Mouse (Mus musculus) adrenal gland, postnatal 36 days (tissue): ENCODE data around the gene Gm6020. TPM values are rescaled to one million over a fixed set of nuclear protein-coding genes. Genes with fewer than 3 reads are reported as not detected.
"Not testable (repeated sequence)": the region's sequence is repeated elsewhere in the genome, so short reads cannot be mapped to it uniquely, and the experiment has no call there.

Experiments
- DNase-seq, 2 experiments: peaks; one replicate each; pipeline ENCODE4 v3.0.0; 2021; ENCODE audit warnings: mixed read lengths in 1 of 2
- long read RNA-seq, 2 experiments: library from polyadenylated mRNA; stranded (forward); transcript quantifications; one replicate each; pipeline ENCODE4 v2.0.0; 2021; ENCODE audit warnings: borderline sequencing depth in 2 of 2
- total RNA-seq, 2 experiments: library from RNA; stranded (reverse); gene quantifications; 2 replicates each; pipeline ENCODE4 v1.2.3; 2021

Gm6020 gene
- total RNA-seq: not detected
- long read RNA-seq, experiment 1: 0 reads
- long read RNA-seq, experiment 2: 0 reads

- DNase-seq: not testable (repeated sequence)
Observed at GRCm38 (mm10) chr19:61183590-61183989, at the start of gene Gm6020. Gene Gm6020 (plus strand): TSS chr19:61183890.

- peak in 1 of 2 experiments; percentile 12 for DNase-seq
Observed at GRCm38 (mm10) chr19:61138655-61139054, 45.0 kb upstream of the Gm6020 start.

GRCm38 (mm10) chr19:61140342-61141206, 43.1 kb upstream of the Gm6020 start, which contains the start of gene Zfp950:
Gene Zfp950 (minus strand): TSS chr19:61140840.
- DNase-seq: peak; percentile 86

- DNase-seq: no peak
Observed at GRCm38 (mm10) chr19:61141299-61141698, 42.4 kb upstream of the Gm6020 start.

GRCm38 (mm10) chr19:61151372-61151700, 32.4 kb upstream of the Gm6020 start:
- peak; percentile 40 to 44 for DNase-seq

- DNase-seq: peak; percentile 13 to 23
Observed at GRCm38 (mm10) chr19:61151701-61152420, 31.8 kb upstream of the Gm6020 start.

- DNase-seq: no peak
Observed at GRCm38 (mm10) chr19:61175756-61176324, 7.8 kb upstream of the Gm6020 start, which contains the start of gene Gm7102. Gene Gm7102 (minus strand): TSS chr19:61176309.

- peak; percentile 86 to 88 for DNase-seq
Observed at GRCm38 (mm10) chr19:61199316-61199715, 15.6 kb downstream of the Gm6020 start.

- DNase-seq: peak; percentile 18 to 20
Observed at GRCm38 (mm10) chr19:61199836-61200235, 16.1 kb downstream of the Gm6020 start.

GRCm38 (mm10) chr19:61207506-61207905, 23.8 kb downstream of the Gm6020 start:
- not testable (repeated sequence) for DNase-seq

- DNase-seq: peak in 1 of 2 experiments; percentile 8
Observed at GRCm38 (mm10) chr19:61223706-61224328, 40.1 kb downstream of the Gm6020 start.

- peak in 1 of 2 experiments; percentile 31 for DNase-seq
Observed at GRCm38 (mm10) chr19:61224678-61225525, 41.2 kb downstream of the Gm6020 start.

GRCm38 (mm10) chr19:61225526-61226400, 42.1 kb downstream of the Gm6020 start:
- peak; percentile 83 to 85 for DNase-seq

- peak; percentile 77 to 84 for DNase-seq
Observed at GRCm38 (mm10) chr19:61226401-61226927, 42.8 kb downstream of the Gm6020 start.

GRCm38 (mm10) chr19:61226928-61227854, 43.5 kb downstream of the Gm6020 start:
- DNase-seq: peak; percentile 90 to 92

GRCm38 (mm10) chr19:61227941-61228701, 44.4 kb downstream of the Gm6020 start, which contains the start of gene Csf2ra:
Gene Csf2ra (minus strand): TSS chr19:61228429.
- peak; percentile 3 to 19 for DNase-seq
